Mouse (Mus musculus) intestine, postnatal 0 days (tissue): Measurements from ENCODE around the gene Trak1. TPM values are rescaled to one million over a fixed set of nuclear protein-coding genes. Genes with fewer than 3 reads are reported as not detected.

ENCODE experiments used
- ATAC-seq: fragments of 200-750 bp; cut with Nextera tagmentation; 2 replicates; pipeline ENCODE4 v1.8.0; 2017; ENCODE audit warnings: mild to moderate bottlenecking, moderate TSS enrichment, moderate library complexity
- H3K27ac ChIP-seq: fragments of 300-500 bp; sonication (generic); 2 replicates; pipeline ENCODE4 v1.5.1; 2014; ENCODE audit warnings: mild to moderate bottlenecking, low read depth, low read length, moderate library complexity
- H3K27me3 ChIP-seq: fragments of 300-500 bp; sonication (generic); replicated peaks from 2 replicates; pipeline ENCODE4 v1.6.1; 2014; ENCODE audit warnings: low read length, mixed read lengths; ENCODE audit not compliant: control insufficient read depth, insufficient read depth
- H3K36me3 ChIP-seq: fragments of 300-500 bp; sonication (generic); 2 replicates; pipeline ENCODE4 v1.6.1; 2014; ENCODE audit warnings: mild to moderate bottlenecking, moderate library complexity; ENCODE audit not compliant: control insufficient read depth, insufficient read depth
- H3K4me1 ChIP-seq: fragments of 300-500 bp; sonication (generic); replicated peaks from 2 replicates; pipeline ENCODE4 v1.6.1; 2014; ENCODE audit warnings: antibody characterized with exemption, low read length, mixed read lengths; ENCODE audit not compliant: control insufficient read depth, insufficient read depth
- H3K4me2 ChIP-seq: fragments of 300-500 bp; sonication (generic); replicated peaks from 2 replicates; pipeline ENCODE4 v1.6.1; 2014; ENCODE audit warnings: low read depth, mild to moderate bottlenecking, moderate library complexity
- H3K4me3 ChIP-seq: fragments of 300-500 bp; sonication (generic); 2 replicates; pipeline ENCODE4 v1.5.1; 2014; ENCODE audit warnings: low read depth, low read length
- H3K9ac ChIP-seq: fragments of 300-500 bp; sonication (generic); 2 replicates; pipeline ENCODE4 v1.6.1; 2014; ENCODE audit warnings: mild to moderate bottlenecking, low read depth, low read length
- H3K9me3 ChIP-seq: fragments of 300-500 bp; sonication (generic); 2 replicates; pipeline ENCODE4 v1.6.1; 2016; ENCODE audit warnings: mixed run types; ENCODE audit not compliant: control insufficient read depth
- CTCF ChIP-seq: sonication (generic); IDR thresholded peaks from 2 replicates; pipeline ENCODE4 v1.5.1; 2016; ENCODE audit warnings: low read depth, mild to moderate bottlenecking, control low read depth, antibody characterized with exemption, moderate library complexity
- WGBS: fragments of 180-500 bp; shearing (Covaris S2); extraction: QIAGEN DNeasy Blood & Tissue Kit; methylation state at CpG from one replicate; pipeline ENCODE4 v1.1.7; 2014; 5-methylcytosine and 5-hydroxymethylcytosine counted together
- polyA plus RNA-seq: library from polyadenylated mRNA; unstranded; fragments of >200 nt; fragmentation: Nextera tagmentation; extraction: Ambion mirVana; gene quantifications from 2 replicates; pipeline ENCODE4 v1.2.1, GENCODE M21; 2015

Gene Trak1
- polyA plus RNA-seq, 1 experiment from 2014 or later: 16.3 TPM

- 0 out of 2 replicates have a peak, but pooled peaks cover 4% of the 10 kb centered on the region for H3K36me3 ChIP-seq
- H3K27me3 ChIP-seq: no peaks in the 10 kb centered on the region
- H3K9ac ChIP-seq: 0 out of 2 replicates have a peak overlapping the region, but pooled peaks have one; percentile 7
- 40% methylated on average over 9 of the region's 9 CpGs for WGBS
- H3K4me3 ChIP-seq: no peak overlapping the region
- no peaks in the 10 kb centered on the region for H3K9me3 ChIP-seq
- peaks cover 25% of the 10 kb centered on the region for H3K4me1 ChIP-seq
- no peak overlapping the region for H3K4me2 ChIP-seq
- ATAC-seq: peak; percentile 83
- peak overlapping the region; percentile 71 for H3K27ac ChIP-seq
- TF ChIP-seq CTCF: no peak
These were observed 40.1 kb downstream of the Trak1 start for GRCm38 (mm10) chr9:121337216-121337937.

- H3K4me3 ChIP-seq: no peak overlapping the region
- no peaks in the 10 kb centered on the region for H3K27me3 ChIP-seq
- H3K9me3 ChIP-seq: no peaks in the 10 kb centered on the region
- H3K36me3 ChIP-seq: 0 out of 2 replicates have a peak, but pooled peaks cover 4% of the 10 kb centered on the region
- H3K27ac ChIP-seq: peak overlapping the region; percentile 71
- no peak for ATAC-seq
- H3K9ac ChIP-seq: no peak overlapping the region
- peaks cover 25% of the 10 kb centered on the region for H3K4me1 ChIP-seq
- no peak overlapping the region for H3K4me2 ChIP-seq
- TF ChIP-seq CTCF: no peak
- 50% methylated on average over 3 of the region's 3 CpGs for WGBS
These were observed 40.6 kb downstream of the Trak1 start for GRCm38 (mm10) chr9:121337938-121338289.

GRCm38 (mm10) chr9:121341832-121342231 is 44.5 kb downstream of the Trak1 start:
- ATAC-seq: no peak
- Histone ChIP-seq H3K4me3 (no peak overlapping the region), H3K9me3 (no peaks in the 10 kb centered on the region), H3K4me2 (no peak overlapping the region), H3K27me3 (no peaks in the 10 kb centered on the region), H3K27ac (no peak overlapping the region), H3K4me1 (peaks cover 12% of the 10 kb centered on the region), H3K36me3 (0 out of 2 replicates have a peak, but pooled peaks cover 4% of the 10 kb centered on the region), H3K9ac (no peak overlapping the region)
- no peak for TF ChIP-seq CTCF
- WGBS: 90% methylated on average over 7 of the region's 7 CpGs

- peak; percentile 79 for ATAC-seq
- Histone ChIP-seq H3K36me3 (0 out of 2 replicates have a peak, but pooled peaks cover 4% of the 10 kb centered on the region), H3K4me1 (peaks cover 8% of the 10 kb centered on the region), H3K27ac (peak overlapping the region; percentile 46), H3K4me2 (no peak overlapping the region), H3K27me3 (no peaks in the 10 kb centered on the region), H3K4me3 (no peak overlapping the region), H3K9me3 (no peaks in the 10 kb centered on the region), H3K9ac (no peak overlapping the region)
- TF ChIP-seq CTCF: no peak
- 50% methylated on average over 5 of the region's 5 CpGs for WGBS
These were observed 45.3 kb downstream of the Trak1 start for GRCm38 (mm10) chr9:121342510-121343110.

- peak; percentile 6; the same call in 1 of the 2 replicates for ATAC-seq
- Histone ChIP-seq H3K36me3 (0 out of 2 replicates have a peak, but pooled peaks cover 4% of the 10 kb centered on the region), H3K9me3 (no peaks in the 10 kb centered on the region), H3K4me3 (no peak overlapping the region), H3K9ac (no peak overlapping the region), H3K4me2 (no peak overlapping the region), H3K27ac (peak overlapping the region; percentile 21; the same call in 1 of the 2 replicates), H3K4me1 (peaks cover 9% of the 10 kb centered on the region; the same call in 1 of the 2 replicates), H3K27me3 (no peaks in the 10 kb centered on the region)
- peak; percentile 60 for TF ChIP-seq CTCF
- 78% methylated on average over 14 of the region's 14 CpGs for WGBS
These were observed 46.0 kb downstream of the Trak1 start for GRCm38 (mm10) chr9:121343122-121343876.

- 0 out of 2 replicates have a peak, but pooled peaks cover 4% of the 10 kb centered on the region for H3K36me3 ChIP-seq
- H3K27me3 ChIP-seq: no peaks in the 10 kb centered on the region
- H3K9me3 ChIP-seq: no peaks in the 10 kb centered on the region
- no peak overlapping the region for H3K4me3 ChIP-seq
- 61% methylated on average over 3 of the region's 3 CpGs for WGBS
- no peak for ATAC-seq
- no peak overlapping the region for H3K4me2 ChIP-seq
- peaks cover 11% of the 10 kb centered on the region; the same call in 1 of the 2 replicates for H3K4me1 ChIP-seq
- no peak overlapping the region for H3K27ac ChIP-seq
- no peak overlapping the region for H3K9ac ChIP-seq
- TF ChIP-seq CTCF: no peak
These were observed 47.0 kb downstream of the Trak1 start for GRCm38 (mm10) chr9:121344344-121344743.
